Mouse (Mus musculus) CD4-positive naive resting alpha-beta T cell, adult 76 days (primary cell): ENCODE data around the gene Ghsr. TPM values are rescaled to one million over a fixed set of nuclear protein-coding genes. Genes with fewer than 3 reads are reported as not detected.

Source experiments
- total RNA-seq: library from RNA; stranded (reverse); gene quantifications from one replicate; pipeline ENCODE4 v1.2.4, GENCODE M21; 2023

The Ghsr gene
- total RNA-seq: not detected

DNA sequence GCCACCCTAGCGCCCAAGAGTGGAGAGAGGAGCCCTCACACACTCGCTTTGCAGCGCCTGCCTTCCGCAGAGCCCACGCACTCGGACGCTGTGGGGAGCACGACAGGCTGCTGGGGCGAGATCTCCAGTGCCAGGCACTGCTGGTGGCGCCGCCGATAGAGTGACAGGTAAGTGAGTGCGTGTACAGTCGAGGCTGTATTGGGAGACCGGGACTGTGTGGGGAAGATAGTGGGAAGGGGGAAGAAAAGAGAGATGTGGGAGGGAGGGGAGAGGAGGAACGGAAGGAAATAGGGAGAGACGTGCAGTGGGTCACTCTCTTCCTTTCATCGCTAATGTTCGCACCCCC, at the start of gene Ghsr:
Ghsr (plus strand) TSS at position 76 of the 346 bp plus-strand sequence.

Other genes starting within 250 kb of the Ghsr start
- 2.7 TPM for gene Ect2, start 217.5 kb upstream of the Ghsr start, total RNA-seq
- gene Nceh1, start 188.4 kb upstream of the Ghsr start, total RNA-seq: 14.2 TPM
- gene Tnfsf10, start 54.3 kb upstream of the Ghsr start, total RNA-seq: 7.0 TPM